Comparison of ENCODE assay signal across 19 mouse cellular contexts in the genomic region with DNA sequence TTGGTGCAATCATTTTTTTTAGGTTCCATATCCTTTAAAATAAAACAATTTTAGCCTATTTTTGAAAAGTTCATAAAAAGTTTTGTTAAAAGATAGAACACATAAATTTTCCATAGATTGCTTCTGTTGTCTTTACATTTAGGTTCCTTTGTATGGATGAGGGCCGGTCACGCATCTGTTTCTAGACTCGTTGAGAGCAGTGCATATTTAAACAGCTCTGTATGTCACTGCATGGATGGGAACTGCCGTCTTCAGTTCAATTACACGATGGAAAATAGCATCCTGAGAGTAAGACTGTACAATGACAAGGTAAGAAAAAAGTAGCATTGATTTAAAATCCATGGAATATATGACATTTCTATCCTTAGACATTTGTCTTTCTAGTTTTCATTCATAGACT.
DNase-seq lines count a peak whose midpoint lies in the region; ATAC-seq and TF ChIP-seq lines count a peak whose summit lies in the region.
"Had no signal": no experiment of that assay in that cellular context is flagged by ENCODE, and none has a peak within 500 bp of the region (broad histone marks: within the 10 kb centered on the region; RNA-seq: fewer than 3 reads in every experiment).

No protein-coding gene starts in this region.

- no peaks in the 10 kb centered on the region for H3K4me1 ChIP-seq in intestine, embryonic 15.5 days (replicated peaks)
- H3K4me1 ChIP-seq in intestine, postnatal 0 days (replicated peaks; ENCODE audit: control insufficient read depth, insufficient read depth, low read length) = no peaks in the 10 kb centered on the region
- no peaks in the 10 kb centered on the region for H3K4me1 ChIP-seq in intestine, embryonic 16.5 days (ENCODE audit: control insufficient read depth, insufficient read depth, low read length)

- H3K4me3 ChIP-seq in intestine, embryonic 15.5 days (replicated peaks) = no peak overlapping the region
- no peak overlapping the region for H3K4me3 ChIP-seq in intestine, postnatal 0 days (ENCODE audit: low read depth, low read length)
- no peak overlapping the region for H3K4me3 ChIP-seq in intestine, embryonic 16.5 days (ENCODE audit: low read length)

- H3K36me3 ChIP-seq in intestine, embryonic 15.5 days = no peaks in the 10 kb centered on the region
- no peaks in the 10 kb centered on the region for H3K36me3 ChIP-seq in intestine, postnatal 0 days (ENCODE audit: control insufficient read depth, insufficient read depth)
- no peaks in the 10 kb centered on the region for H3K36me3 ChIP-seq in intestine, embryonic 16.5 days (ENCODE audit: control insufficient read depth, insufficient read depth, low read length)
- H3K36me3 ChIP-seq: G1E had no signal

- 68% methylated on average over 5 of the region's 5 CpGs for WGBS in intestine, embryonic 15.5 days
- WGBS in intestine, postnatal 0 days = 44% methylated on average over 5 of the region's 5 CpGs
- 50% methylated on average over 5 of the region's 5 CpGs for WGBS in intestine, embryonic 16.5 days

- no peak overlapping the region for H3K27ac ChIP-seq in intestine, embryonic 15.5 days
- no peak overlapping the region for H3K27ac ChIP-seq in intestine, postnatal 0 days (ENCODE audit: low read depth, low read length)
- no peak overlapping the region for H3K27ac ChIP-seq in intestine, embryonic 16.5 days (ENCODE audit: low read length)

- no peak overlapping the region for H3K9ac ChIP-seq in intestine, embryonic 15.5 days
- no peak overlapping the region for H3K9ac ChIP-seq in intestine, postnatal 0 days (ENCODE audit: low read depth, low read length)
- H3K9ac ChIP-seq in intestine, embryonic 16.5 days (ENCODE audit: low read depth, low read length) = no peak overlapping the region

- no peaks in the 10 kb centered on the region for H3K27me3 ChIP-seq in intestine, embryonic 15.5 days (replicated peaks)
- H3K27me3 ChIP-seq in intestine, postnatal 0 days (replicated peaks; ENCODE audit: control insufficient read depth, insufficient read depth, low read length) = no peaks in the 10 kb centered on the region
- no peaks in the 10 kb centered on the region for H3K27me3 ChIP-seq in intestine, embryonic 16.5 days (replicated peaks; ENCODE audit: control insufficient read depth, insufficient read depth, low read length)
- H3K27me3 ChIP-seq: CH12.LX, Patski had no signal

- H3K4me2 ChIP-seq in intestine, embryonic 15.5 days (replicated peaks) = no peak overlapping the region
- no peak overlapping the region for H3K4me2 ChIP-seq in intestine, postnatal 0 days (replicated peaks; ENCODE audit: low read depth)
- no peak overlapping the region for H3K4me2 ChIP-seq in intestine, embryonic 16.5 days (ENCODE audit: low read depth, low read length)

- H3K9me3 ChIP-seq in intestine, embryonic 15.5 days = no peaks in the 10 kb centered on the region
- H3K9me3 ChIP-seq in intestine, postnatal 0 days (ENCODE audit: control insufficient read depth) = no peaks in the 10 kb centered on the region
- H3K9me3 ChIP-seq in intestine, embryonic 16.5 days (ENCODE audit: control insufficient read depth, low read length) = no peaks in the 10 kb centered on the region
- H3K9me3 ChIP-seq: G1E had no signal

- ATAC-seq in intestine, embryonic 15.5 days = peak; percentile 66; the same call in 1 of the 2 replicates
- ATAC-seq in intestine, postnatal 0 days = no peak
- peak; percentile 62 for ATAC-seq in intestine, embryonic 16.5 days
- ATAC-seq: activated CD4-positive, CD25-positive, alpha-beta regulatory T cell, adult 4 months; CD4-positive, CD25-positive, alpha-beta regulatory T cell, adult 4 months; Patski had no signal

- no peak for DNase-seq in spleen, postnatal 4 days (ENCODE audit: low spot score in 2 of 2)
- DNase-seq: adrenal gland, adult 2 months; adrenal gland, adult 8-10 months; adrenal gland, postnatal 10 days; adrenal gland, postnatal 14 days; adrenal gland, postnatal 25 days; adrenal gland, postnatal 36 days; B cell, adult 2 months; cerebellum, adult 11 months; cerebellum, adult 11-12 months; cerebellum, adult 18-20 months had no signal

- no peak for TF ChIP-seq CTCF in intestine, postnatal 0 days (IDR thresholded peaks at IDR 0.05; ENCODE audit: low read depth)
